In genomic region chr10:95414316-95415158, GRCm38 (mm10) we compare ENCODE assay signal across 8 mouse cellular contexts. TPM values are rescaled to one million over a fixed set of nuclear protein-coding genes. Genes with fewer than 3 reads are reported as not detected.
DNase-seq lines count a peak whose midpoint lies in the region; ATAC-seq and TF ChIP-seq lines count a peak whose summit lies in the region.

No protein-coding gene starts in this region.

- H3K9me3 ChIP-seq in limb, embryonic 14.5 days (ENCODE audit: control insufficient read depth, low read length) = no peaks in the 10 kb centered on the region
- no peaks in the 10 kb centered on the region for H3K9me3 ChIP-seq in midbrain, postnatal 0 days (ENCODE audit: low read length)

- no peak for TF ChIP-seq POLR2A in limb, embryonic 14.5 days (IDR thresholded peaks at IDR 0.05; ENCODE audit: borderline replicate concordance, extremely low read depth, insufficient read depth, insufficient read length)

- intact Hi-C loops in gastrocnemius, adult 2 months (cut with DNase I) = loop anchor here (2.0 kb wide), 1 partner anchor 16 kb away; no protein-coding TSS in a partner anchor

- peak overlapping the region; percentile 98 for H3K4me2 ChIP-seq in limb, embryonic 14.5 days (replicated peaks; ENCODE audit: low read depth, low read length, severe bottlenecking)
- H3K4me2 ChIP-seq in midbrain, postnatal 0 days (ENCODE audit: low read depth, low read length, poor library complexity, severe bottlenecking) = peak overlapping the region; percentile 96

- H3K9ac ChIP-seq in limb, embryonic 14.5 days (ENCODE audit: low read depth, low read length, severe bottlenecking) = peak overlapping the region; percentile 71
- peak overlapping the region; percentile 83 for H3K9ac ChIP-seq in midbrain, postnatal 0 days (replicated peaks; ENCODE audit: low read length, poor library complexity, severe bottlenecking)

- peak overlapping the region; percentile 98 for H3K27ac ChIP-seq in gastrocnemius, adult 2 months
- 0 out of 2 replicates have a peak overlapping the region, but pooled peaks have one; percentile 19 for H3K27ac ChIP-seq in limb, embryonic 14.5 days (replicated peaks; ENCODE audit: low read depth, low read length)
- H3K27ac ChIP-seq in midbrain, postnatal 0 days (ENCODE audit: low read depth, low read length) = no peak overlapping the region; the same call in 1 of the 2 replicates

- H3K36me3 ChIP-seq in limb, embryonic 14.5 days (ENCODE audit: control insufficient read depth, insufficient read depth, low read length) = peaks cover 7% of the 10 kb centered on the region; the same call in 1 of the 2 replicates
- H3K36me3 ChIP-seq in midbrain, postnatal 0 days (ENCODE audit: insufficient read depth, low read length) = no peaks in the 10 kb centered on the region

- ATAC-seq in inflammation-experienced regulatory T-cells, adult 6 months = peak; percentile 6
- ATAC-seq in limb, embryonic 14.5 days (ENCODE audit: low FRiP score, low read depth) = no peak
- no peak for ATAC-seq in midbrain, postnatal 0 days (ENCODE audit: low FRiP score)

- peaks cover 8% of the 10 kb centered on the region; the same call in 1 of the 2 replicates for H3K4me1 ChIP-seq in limb, embryonic 14.5 days (ENCODE audit: control insufficient read depth, insufficient read depth, low read length)
- H3K4me1 ChIP-seq in midbrain, postnatal 0 days (ENCODE audit: insufficient read depth, low read length) = peaks cover 3% of the 10 kb centered on the region

- under 1% methylated on average over 46 of the region's 65 CpGs for WGBS in limb, embryonic 14.5 days
- under 1% methylated on average over 52 of the region's 65 CpGs for WGBS in midbrain, postnatal 0 days

- H3K27me3 ChIP-seq in limb, embryonic 14.5 days (ENCODE audit: control insufficient read depth, insufficient read depth, low read length) = 0 out of 2 replicates have a peak, but pooled peaks cover 3% of the 10 kb centered on the region
- H3K27me3 ChIP-seq in midbrain, postnatal 0 days (ENCODE audit: insufficient read depth, low read length) = no peaks in the 10 kb centered on the region

- peak; percentile 55 to 74 for DNase-seq in left cerebral cortex, adult 18-20 months (ENCODE audit: low spot score in 2 of 2)
- no peak for DNase-seq in left cerebral cortex, adult 11 months (ENCODE audit: low spot score)
- peak; percentile 64 to 73 for DNase-seq in cerebellum, postnatal 10 days
- peak; percentile 75 for DNase-seq in gastrocnemius, adult 2 months
- peak; percentile 39 for DNase-seq in limb, embryonic 14.5 days (ENCODE audit: low spot score)
- peak; percentile 49 for DNase-seq in midbrain, postnatal 0 days (ENCODE audit: low spot score)
- peak; percentile 44 for DNase-seq in testis, postnatal 14 days (ENCODE audit: low spot score)

- H3K4me3 ChIP-seq in gastrocnemius, adult 2 months = peak overlapping the region; percentile 83
- H3K4me3 ChIP-seq in limb, embryonic 14.5 days (replicated peaks; ENCODE audit: low read length) = peak overlapping the region; percentile 81
- peak overlapping the region; percentile 70 for H3K4me3 ChIP-seq in midbrain, postnatal 0 days (ENCODE audit: low read depth, low read length)

- TF ChIP-seq CTCF in gastrocnemius, adult 2 months (IDR thresholded peaks at IDR 0.05) = peak; percentile 26
- peak; percentile 22; the same call in 1 of the 2 replicates for TF ChIP-seq CTCF in midbrain, postnatal 0 days (IDR thresholded peaks at IDR 0.05)

RNA-seq across cellular contexts. Expression of gene Socs2, which starts 2.4 kb away (rescaled TPM):
- total RNA-seq in left cerebral cortex, adult 18-20 months (2021) = 10 to 100 TPM; 26.9 to 31.7 TPM
- 10 to 100 TPM; 18.0 to 26.9 TPM for total RNA-seq in gastrocnemius, adult 2 months (2021)
- polyA plus RNA-seq in inflammation-experienced regulatory T-cells, adult 6 months (2017; shearing (Covaris generic)) = 10 to 100 TPM; 27.9 to 49.8 (median 37.4) TPM
- polyA plus RNA-seq in limb, embryonic 14.5 days (2012; rRNA removed) = 23.2 and 32.8 TPM in 2 replicates
- polyA plus RNA-seq in limb, embryonic 14.5 days (2014; fragmentation: Nextera tagmentation; extraction: Ambion mirVana) = 54.0 and 54.7 TPM in 2 replicates
- 68.4 and 72.1 TPM in 2 replicates for total RNA-seq in midbrain, postnatal 0 days (2014; rRNA removed)
- 102 and 107 TPM in 2 replicates for polyA plus RNA-seq in midbrain, postnatal 0 days (2015; fragmentation: Nextera tagmentation; extraction: Ambion mirVana)
